Mouse (Mus musculus) brain, embryonic 14.5 days (tissue): ENCODE measurements at regions not wholly inside any gene's neighbourhood (a gene's known extent, or its start where the extent isn't known, plus 50 kb on each side); places are given as distances from the start of the nearest gene placed in this dataset.

Experiments
- CTCF ChIP-seq: fragments of 200-500 bp; IDR thresholded peaks from 2 replicates; pipeline ENCODE4 v1.5.1; 2012; ENCODE audit warnings: inconsistent platforms, mild to moderate bottlenecking, moderate library complexity, borderline replicate concordance; ENCODE audit not compliant: insufficient read depth, insufficient read length; ENCODE audit errors: extremely low read depth
- POLR2A ChIP-seq: fragments of 200-500 bp; IDR thresholded peaks from 2 replicates; pipeline ENCODE4 v1.6.1; 2012; ENCODE audit warnings: mild to moderate bottlenecking, inconsistent platforms, borderline replicate concordance; ENCODE audit not compliant: poor library complexity, insufficient read depth, insufficient read length, severe bottlenecking; ENCODE audit errors: extremely low read depth

DNA sequence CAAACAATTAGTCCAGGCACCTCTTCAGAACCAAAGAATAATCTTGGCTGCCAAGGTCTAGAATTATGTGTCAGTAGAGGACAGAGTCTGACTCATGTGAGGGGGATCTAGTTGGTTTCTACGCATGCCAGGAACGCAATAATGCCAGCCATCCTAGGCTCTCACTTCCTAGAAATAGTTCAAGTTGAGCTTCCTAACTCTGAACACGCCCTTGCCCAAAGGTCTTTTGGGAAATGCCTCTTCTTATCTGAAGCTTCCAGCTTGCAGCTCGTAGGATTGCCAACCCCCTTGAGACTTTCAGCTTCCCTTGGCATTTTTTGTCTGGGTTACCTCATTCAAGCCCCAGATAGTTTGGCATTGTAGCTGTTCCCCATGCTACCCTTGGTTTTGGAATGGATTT is 233.1 kb downstream of the Epha4 start:
- no peak for TF ChIP-seq CTCF
- no peak for TF ChIP-seq POLR2A
